Mouse (Mus musculus): ENCODE measurements around the gene Slc9a8. TPM values are rescaled to one million over a fixed set of nuclear protein-coding genes. Genes with fewer than 3 reads are reported as not detected.
A peak's percentile ranks its signal among the peaks of the same experiment; 100 is the strongest.

Gene Slc9a8
- polyA plus RNA-seq, 1 experiment from 2014 or later: 25.9 TPM

DNA sequence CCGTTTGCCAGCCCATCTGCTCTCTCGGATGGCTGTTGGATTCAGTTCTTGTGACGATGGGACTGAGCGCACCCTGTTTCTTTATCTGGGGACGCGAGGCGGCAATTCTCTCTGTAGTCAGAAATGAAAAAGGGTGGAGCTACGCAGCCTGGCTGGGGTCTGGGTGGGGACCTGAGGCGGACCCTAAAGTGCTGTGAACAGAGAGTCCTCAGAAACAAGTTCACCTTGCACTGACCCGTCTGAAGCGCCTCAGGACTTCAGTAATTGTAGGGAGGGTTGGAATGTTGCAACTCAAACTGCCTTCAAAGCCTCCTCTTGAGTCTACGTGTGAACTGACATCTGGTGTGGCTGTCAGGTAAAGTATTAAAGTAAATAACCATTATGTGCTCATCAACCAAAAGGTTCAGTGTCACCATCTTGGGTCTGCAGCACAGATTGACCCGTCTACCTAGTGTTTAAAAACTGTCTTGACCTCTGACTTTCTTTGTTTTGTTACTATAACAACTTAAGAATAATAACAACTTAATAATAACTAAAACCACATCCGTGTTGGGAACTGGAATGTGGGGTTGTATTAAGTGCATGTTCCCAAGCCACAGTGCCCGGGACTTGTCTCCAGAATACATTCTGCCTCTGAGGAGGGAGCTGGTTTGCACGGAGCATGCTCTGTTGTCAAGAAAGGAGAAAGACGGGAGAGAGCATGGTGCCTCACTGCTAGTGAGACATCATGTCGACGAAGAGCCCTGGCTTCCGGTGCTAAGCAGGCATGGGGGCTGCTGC is 16.2 kb upstream of the Slc9a8 start:
- WGBS: 85% methylated on average over 20 of the region's 20 CpGs
- no peaks in the 10 kb centered on the region for H3K9me3 ChIP-seq (ENCODE audit: control insufficient read depth, low read length)
- no peak for ATAC-seq (ENCODE audit: low read depth)
- H3K4me3 ChIP-seq (ENCODE audit: low read depth, low read length): no peak overlapping the region
- H3K36me3 ChIP-seq (ENCODE audit: control insufficient read depth, insufficient read depth, low read length): no peaks in the 10 kb centered on the region
- no peak overlapping the region for H3K27ac ChIP-seq (ENCODE audit: low read depth, low read length)
- no peaks in the 10 kb centered on the region for H3K27me3 ChIP-seq (ENCODE audit: control insufficient read depth, insufficient read depth, low read length)
- H3K4me1 ChIP-seq (ENCODE audit: control insufficient read depth, insufficient read depth, low read length): no peaks in the 10 kb centered on the region
- no peak overlapping the region for H3K9ac ChIP-seq (replicated peaks; ENCODE audit: low read depth, low read length)
- no peak overlapping the region for H3K4me2 ChIP-seq (ENCODE audit: low read depth, low read length)

DNA sequence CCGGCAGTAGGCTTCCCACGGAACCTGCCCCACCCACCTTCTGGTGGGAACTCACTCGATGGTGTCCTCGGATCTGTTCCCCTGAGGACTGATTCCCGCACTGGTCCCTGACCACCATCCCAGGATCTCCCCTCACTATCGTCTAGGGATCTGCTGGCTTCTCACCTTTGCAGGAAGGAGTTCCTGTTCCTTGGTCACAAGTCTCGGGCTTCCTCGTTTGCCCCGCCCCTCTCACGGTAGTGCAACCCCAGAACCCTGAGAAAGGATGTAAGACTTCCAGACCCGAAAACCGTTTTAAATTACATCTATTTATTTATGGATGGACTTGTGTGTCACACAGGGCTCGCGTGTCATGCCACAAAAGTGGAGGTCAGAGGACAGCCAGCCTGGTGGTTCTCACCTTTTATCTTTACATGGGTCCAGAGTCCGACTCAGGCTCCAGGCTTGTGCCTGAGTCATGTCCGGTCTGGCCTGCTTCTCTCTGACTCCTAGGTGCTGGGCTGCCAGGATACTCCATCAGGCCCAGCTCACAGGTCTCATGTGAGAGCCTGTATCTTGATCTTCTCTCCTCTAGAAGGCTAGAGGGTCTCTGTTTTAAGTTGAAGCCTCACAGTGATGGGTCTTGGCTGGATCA is 14.1 kb upstream of the Slc9a8 start:
- Histone ChIP-seq H3K4me2 (ENCODE audit: low read depth, low read length) (no peak overlapping the region), H3K27me3 (ENCODE audit: control insufficient read depth, insufficient read depth, low read length) (no peaks in the 10 kb centered on the region), H3K9ac (replicated peaks; ENCODE audit: low read depth, low read length) (no peak overlapping the region), H3K9me3 (ENCODE audit: control insufficient read depth, low read length) (no peaks in the 10 kb centered on the region), H3K27ac (ENCODE audit: low read depth, low read length) (no peak overlapping the region), H3K4me3 (ENCODE audit: low read depth, low read length) (no peak overlapping the region), H3K4me1 (ENCODE audit: control insufficient read depth, insufficient read depth, low read length) (no peaks in the 10 kb centered on the region), H3K36me3 (ENCODE audit: control insufficient read depth, insufficient read depth, low read length) (no peaks in the 10 kb centered on the region)
- 95% methylated on average over 16 of the region's 16 CpGs for WGBS
- ATAC-seq (ENCODE audit: low read depth): no peak

DNA sequence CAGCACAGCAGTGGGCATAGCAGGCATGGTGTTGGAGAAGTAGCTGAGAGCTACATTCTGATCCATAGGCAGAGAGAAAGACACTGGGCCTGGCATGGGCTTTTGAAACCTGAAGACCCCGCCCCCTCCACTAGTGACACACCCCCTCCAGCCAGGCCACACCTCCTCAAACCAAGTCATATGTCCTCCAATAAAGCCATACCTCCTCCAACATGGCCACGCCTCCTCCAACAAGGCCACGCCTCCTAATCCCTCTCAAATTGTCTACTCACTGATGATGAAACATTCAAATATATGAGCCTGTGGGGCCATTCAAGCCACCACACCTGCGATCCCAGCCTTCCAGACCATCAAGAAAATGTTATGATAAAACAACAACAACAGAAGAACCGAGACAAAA is 7.1 kb upstream of the Slc9a8 start:
- no peak overlapping the region for H3K9ac ChIP-seq (replicated peaks; ENCODE audit: low read depth, low read length)
- H3K4me2 ChIP-seq (ENCODE audit: low read depth, low read length): no peak overlapping the region
- no peaks in the 10 kb centered on the region for H3K36me3 ChIP-seq (ENCODE audit: control insufficient read depth, insufficient read depth, low read length)
- no peaks in the 10 kb centered on the region for H3K4me1 ChIP-seq (ENCODE audit: control insufficient read depth, insufficient read depth, low read length)
- WGBS: 92% methylated on average over 5 of the region's 5 CpGs
- no peak for ATAC-seq (ENCODE audit: low read depth)
- H3K9me3 ChIP-seq (ENCODE audit: control insufficient read depth, low read length): no peaks in the 10 kb centered on the region
- H3K27ac ChIP-seq (ENCODE audit: low read depth, low read length): no peak overlapping the region
- H3K4me3 ChIP-seq (ENCODE audit: low read depth, low read length): no peak overlapping the region
- no peaks in the 10 kb centered on the region for H3K27me3 ChIP-seq (ENCODE audit: control insufficient read depth, insufficient read depth, low read length)

GRCm38 (mm10) chr2:167415970-167416563 is 5.4 kb upstream of the Slc9a8 start:
- Histone ChIP-seq H3K9me3 (ENCODE audit: control insufficient read depth, low read length) (no peaks in the 10 kb centered on the region), H3K4me1 (ENCODE audit: control insufficient read depth, insufficient read depth, low read length) (peaks cover 7% of the 10 kb centered on the region), H3K27ac (ENCODE audit: low read depth, low read length) (no peak overlapping the region), H3K9ac (replicated peaks; ENCODE audit: low read depth, low read length) (no peak overlapping the region), H3K4me3 (ENCODE audit: low read depth, low read length) (no peak overlapping the region), H3K36me3 (ENCODE audit: control insufficient read depth, insufficient read depth, low read length) (no peaks in the 10 kb centered on the region), H3K27me3 (ENCODE audit: control insufficient read depth, insufficient read depth, low read length) (no peaks in the 10 kb centered on the region), H3K4me2 (ENCODE audit: low read depth, low read length) (no peak overlapping the region)
- 72% methylated on average over 9 of the region's 9 CpGs for WGBS
- ATAC-seq (ENCODE audit: low read depth): no peak

DNA sequence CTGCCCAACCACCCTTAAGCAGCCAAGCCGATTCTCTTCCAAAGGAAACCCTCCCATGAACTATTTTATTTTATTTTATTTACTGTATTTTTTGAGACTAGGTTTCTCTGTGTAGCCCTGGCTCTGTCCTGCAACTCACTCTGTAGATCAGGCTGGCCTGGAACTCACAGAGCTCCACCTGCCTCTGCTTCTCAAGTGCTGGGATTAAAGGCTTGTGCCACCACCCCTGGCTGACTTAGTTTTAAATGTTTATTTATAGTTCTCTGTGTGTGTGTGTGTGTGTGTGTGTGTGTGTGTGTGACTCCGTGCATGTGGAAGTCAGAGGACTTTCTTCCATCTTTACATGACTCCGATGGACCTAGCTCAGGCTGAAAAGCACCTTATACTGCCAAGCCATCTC is 4.5 kb upstream of the Slc9a8 start:
- no peak overlapping the region for H3K9ac ChIP-seq (replicated peaks; ENCODE audit: low read depth, low read length)
- WGBS: 90% methylated on average over 3 of the region's 3 CpGs
- no peak overlapping the region for H3K4me3 ChIP-seq (ENCODE audit: low read depth, low read length)
- no peak overlapping the region for H3K27ac ChIP-seq (ENCODE audit: low read depth, low read length)
- no peaks in the 10 kb centered on the region for H3K27me3 ChIP-seq (ENCODE audit: control insufficient read depth, insufficient read depth, low read length)
- no peaks in the 10 kb centered on the region for H3K36me3 ChIP-seq (ENCODE audit: control insufficient read depth, insufficient read depth, low read length)
- peaks cover 7% of the 10 kb centered on the region for H3K4me1 ChIP-seq (ENCODE audit: control insufficient read depth, insufficient read depth, low read length)
- no peak for ATAC-seq (ENCODE audit: low read depth)
- H3K4me2 ChIP-seq (ENCODE audit: low read depth, low read length): no peak overlapping the region
- no peaks in the 10 kb centered on the region for H3K9me3 ChIP-seq (ENCODE audit: control insufficient read depth, low read length)

DNA sequence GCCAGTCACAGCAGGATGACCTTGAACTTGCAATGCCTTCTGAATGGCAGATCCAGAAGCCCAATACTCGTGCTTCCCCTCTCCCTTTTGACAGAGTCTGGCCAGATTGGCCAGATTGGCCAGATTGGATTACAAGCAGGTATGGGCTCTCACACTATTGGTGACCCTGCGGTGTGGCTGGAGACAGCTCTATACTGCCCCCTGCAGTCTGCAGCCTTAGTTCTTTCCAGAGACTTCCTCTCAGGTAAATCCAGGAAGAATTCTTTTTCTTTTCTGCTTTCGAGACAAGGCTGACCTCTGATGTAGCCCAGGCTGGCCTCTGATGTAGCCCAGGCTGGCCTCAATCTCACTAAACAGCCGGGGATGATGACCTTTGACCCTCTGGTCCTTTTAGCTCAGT is 3.8 kb upstream of the Slc9a8 start:
- Histone ChIP-seq H3K9me3 (ENCODE audit: control insufficient read depth, low read length) (no peaks in the 10 kb centered on the region), H3K27me3 (ENCODE audit: control insufficient read depth, insufficient read depth, low read length) (no peaks in the 10 kb centered on the region), H3K4me1 (ENCODE audit: control insufficient read depth, insufficient read depth, low read length) (peaks cover 12% of the 10 kb centered on the region), H3K36me3 (ENCODE audit: control insufficient read depth, insufficient read depth, low read length) (no peaks in the 10 kb centered on the region), H3K9ac (replicated peaks; ENCODE audit: low read depth, low read length) (no peak overlapping the region), H3K27ac (ENCODE audit: low read depth, low read length) (no peak overlapping the region), H3K4me3 (ENCODE audit: low read depth, low read length) (no peak overlapping the region), H3K4me2 (ENCODE audit: low read depth, low read length) (no peak overlapping the region)
- no peak for ATAC-seq (ENCODE audit: low read depth)
- WGBS: 50% methylated on average over 4 of the region's 4 CpGs

GRCm38 (mm10) chr2:167419204-167419603 is 2.3 kb upstream of the Slc9a8 start:
- H3K4me3 ChIP-seq (ENCODE audit: low read depth, low read length): no peak overlapping the region
- no peaks in the 10 kb centered on the region for H3K27me3 ChIP-seq (ENCODE audit: control insufficient read depth, insufficient read depth, low read length)
- WGBS: 42% methylated on average over 1 of the region's 1 CpGs
- H3K9ac ChIP-seq (replicated peaks; ENCODE audit: low read depth, low read length): no peak overlapping the region
- no peak overlapping the region for H3K27ac ChIP-seq (ENCODE audit: low read depth, low read length)
- H3K4me1 ChIP-seq (ENCODE audit: control insufficient read depth, insufficient read depth, low read length): peaks cover 17% of the 10 kb centered on the region
- H3K4me2 ChIP-seq (ENCODE audit: low read depth, low read length): no peak overlapping the region
- H3K36me3 ChIP-seq (ENCODE audit: control insufficient read depth, insufficient read depth, low read length): peaks cover under 1% of the 10 kb centered on the region; the same call in 1 of the 2 replicates
- no peaks in the 10 kb centered on the region for H3K9me3 ChIP-seq (ENCODE audit: control insufficient read depth, low read length)
- no peak for ATAC-seq (ENCODE audit: low read depth)

DNA sequence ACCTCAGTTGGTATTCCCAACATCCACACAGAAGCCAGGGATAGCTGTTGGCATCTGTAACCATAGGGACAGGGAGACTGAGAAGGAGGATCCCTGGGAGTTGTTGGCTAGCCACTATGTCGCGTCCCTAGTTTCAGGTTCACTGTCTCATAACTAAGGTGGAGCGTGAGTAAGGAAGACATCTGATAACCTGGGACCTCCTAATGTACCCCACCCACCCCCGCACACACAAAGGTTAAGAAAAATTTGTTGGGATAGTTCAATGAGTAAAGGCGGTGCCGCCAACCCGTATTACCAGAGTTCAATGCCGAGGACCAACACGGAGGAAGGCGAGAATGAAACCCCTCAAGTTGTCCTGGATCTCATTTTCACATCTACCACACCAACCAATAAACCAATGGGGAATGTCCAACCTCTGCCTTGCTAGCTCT is 686 bp upstream of the Slc9a8 start:
- Histone ChIP-seq H3K27ac (ENCODE audit: low read depth, low read length) (peak overlapping the region; percentile 99), H3K9me3 (ENCODE audit: control insufficient read depth, low read length) (no peaks in the 10 kb centered on the region), H3K9ac (replicated peaks; ENCODE audit: low read depth, low read length) (peak overlapping the region; percentile 90), H3K27me3 (ENCODE audit: control insufficient read depth, insufficient read depth, low read length) (no peaks in the 10 kb centered on the region), H3K4me1 (ENCODE audit: control insufficient read depth, insufficient read depth, low read length) (peaks cover 17% of the 10 kb centered on the region), H3K4me3 (ENCODE audit: low read depth, low read length) (peak overlapping the region; percentile 91), H3K4me2 (ENCODE audit: low read depth, low read length) (peak overlapping the region; percentile 71), H3K36me3 (ENCODE audit: control insufficient read depth, insufficient read depth, low read length) (peaks cover 14% of the 10 kb centered on the region; the same call in 1 of the 2 replicates)
- 34% methylated on average over 10 of the region's 10 CpGs for WGBS
- no peak for ATAC-seq (ENCODE audit: low read depth)

- Histone ChIP-seq H3K27me3 (ENCODE audit: control insufficient read depth, insufficient read depth, low read length) (no peaks in the 10 kb centered on the region), H3K4me1 (ENCODE audit: control insufficient read depth, insufficient read depth, low read length) (peaks cover 17% of the 10 kb centered on the region), H3K9ac (replicated peaks; ENCODE audit: low read depth, low read length) (peak overlapping the region; percentile 90), H3K4me2 (ENCODE audit: low read depth, low read length) (peak overlapping the region; percentile 71), H3K4me3 (ENCODE audit: low read depth, low read length) (peak overlapping the region; percentile 91), H3K9me3 (ENCODE audit: control insufficient read depth, low read length) (no peaks in the 10 kb centered on the region), H3K27ac (ENCODE audit: low read depth, low read length) (peak overlapping the region; percentile 99), H3K36me3 (ENCODE audit: control insufficient read depth, insufficient read depth, low read length) (peaks cover 24% of the 10 kb centered on the region)
- 4% methylated on average over 11 of the region's 11 CpGs for WGBS
- no peak for ATAC-seq (ENCODE audit: low read depth)
These were observed 598 bp downstream of the Slc9a8 start for GRCm38 (mm10) chr2:167422150-167422470.
